Mouse (Mus musculus) thymus, adult 2 months (tissue): ENCODE measurements around the gene Clmp.

Source experiments
- CTCF ChIP-seq: fragments of 200-500 bp; IDR thresholded peaks from 2 replicates; pipeline ENCODE4 v1.5.1; 2012; ENCODE audit warnings: mild to moderate bottlenecking, control low read depth, low read length, moderate library complexity, borderline replicate concordance; ENCODE audit not compliant: control insufficient read depth, poor library complexity, insufficient read depth; ENCODE audit errors: extremely low read depth
- POLR2A ChIP-seq: fragments of 200-500 bp; IDR thresholded peaks from 2 replicates; pipeline ENCODE4 v1.6.1; 2012; ENCODE audit warnings: mild to moderate bottlenecking, low read length, control low read depth, moderate library complexity; ENCODE audit not compliant: control insufficient read depth, poor library complexity, insufficient read depth; ENCODE audit errors: extremely low read depth

DNA sequence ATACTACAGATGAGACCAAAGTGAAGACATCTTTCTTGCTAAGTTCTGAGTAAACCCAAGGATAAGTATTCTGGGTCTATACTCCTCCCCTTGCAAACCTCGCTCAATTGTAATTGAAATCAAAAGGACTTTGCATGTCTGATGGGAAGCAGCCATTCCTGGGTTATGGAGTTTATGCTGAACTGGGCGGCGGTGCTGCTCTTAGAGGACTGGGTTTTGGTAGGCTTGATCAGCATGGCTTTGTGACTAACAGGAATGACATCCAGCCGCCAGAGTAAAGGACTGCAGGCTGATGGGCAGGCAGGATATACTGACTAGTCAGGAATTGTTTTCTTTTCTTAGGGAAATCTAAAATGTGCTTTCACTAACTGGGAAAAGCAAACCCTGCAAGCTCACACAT, 82.2 kb downstream of the Clmp start:
- no peak for TF ChIP-seq POLR2A
- TF ChIP-seq CTCF: no peak
